Mouse (Mus musculus) hindbrain, embryonic 12.5 days (tissue): ENCODE results near the gene Sema4d. TPM values are rescaled to one million over a fixed set of nuclear protein-coding genes. Genes with fewer than 3 reads are reported as not detected.

Experiments used
- ATAC-seq: fragments of 200-750 bp; cut with Nextera tagmentation; 2 replicates; pipeline ENCODE4 v1.8.0; 2017; ENCODE audit warnings: moderate TSS enrichment; ENCODE audit not compliant: low FRiP score
- H3K27ac ChIP-seq: fragments of 300-500 bp; sonication (generic); 2 replicates; pipeline ENCODE4 v1.5.1; 2016; ENCODE audit warnings: mild to moderate bottlenecking
- H3K27me3 ChIP-seq: fragments of 300-500 bp; sonication (generic); 2 replicates; pipeline ENCODE4 v1.6.1; 2016; ENCODE audit warnings: mild to moderate bottlenecking
- H3K36me3 ChIP-seq: fragments of 300-500 bp; sonication (generic); 2 replicates; pipeline ENCODE4 v1.6.1; 2016; ENCODE audit warnings: mild to moderate bottlenecking
- H3K4me1 ChIP-seq: fragments of 300-500 bp; sonication (generic); 2 replicates; pipeline ENCODE4 v1.6.1; 2016
- H3K4me2 ChIP-seq: fragments of 300-500 bp; sonication (generic); replicated peaks from 2 replicates; pipeline ENCODE4 v1.6.1; 2016; ENCODE audit warnings: mild to moderate bottlenecking
- H3K4me3 ChIP-seq: fragments of 300-500 bp; sonication (generic); 2 replicates; pipeline ENCODE4 v1.5.1; 2016; ENCODE audit warnings: mild to moderate bottlenecking
- H3K9ac ChIP-seq: fragments of 300-500 bp; sonication (generic); 2 replicates; pipeline ENCODE4 v1.6.1; 2016; ENCODE audit warnings: mild to moderate bottlenecking, moderate library complexity
- H3K9me3 ChIP-seq: fragments of 300-500 bp; sonication (generic); replicated peaks from 2 replicates; pipeline ENCODE4 v1.6.1; 2016; ENCODE audit warnings: mild to moderate bottlenecking
- WGBS: fragments of 180-500 bp; shearing (Covaris S2); methylation state at CpG from one replicate; pipeline ENCODE4 v1.1.7; 2016; 5-methylcytosine and 5-hydroxymethylcytosine counted together
- polyA plus RNA-seq: library from polyadenylated mRNA; unstranded; fragments of >200 nt; fragmentation: Nextera tagmentation; extraction: Ambion mirVana; gene quantifications from 2 replicates; pipeline ENCODE4 v1.2.1, GENCODE M21; 2016

The Sema4d gene
- polyA plus RNA-seq, 1 experiment from 2014 or later: 7.7 TPM

GRCm38 (mm10) chr13:51754559-51755126 is 38.9 kb downstream of the Sema4d start:
- H3K9ac ChIP-seq: no peak overlapping the region
- no peak overlapping the region for H3K4me2 ChIP-seq
- no peaks in the 10 kb centered on the region for H3K9me3 ChIP-seq
- H3K4me3 ChIP-seq: no peak overlapping the region
- no peaks in the 10 kb centered on the region for H3K36me3 ChIP-seq
- ATAC-seq: no peak
- H3K27me3 ChIP-seq: no peaks in the 10 kb centered on the region
- WGBS: 67% methylated on average over 13 of the region's 13 CpGs
- H3K4me1 ChIP-seq: peaks cover 40% of the 10 kb centered on the region
- no peak overlapping the region for H3K27ac ChIP-seq

GRCm38 (mm10) chr13:51753802-51754444 is 39.6 kb downstream of the Sema4d start:
- ATAC-seq: no peak
- 32% methylated on average over 5 of the region's 5 CpGs for WGBS
- no peaks in the 10 kb centered on the region for H3K36me3 ChIP-seq
- peak overlapping the region; percentile 14; the same call in 1 of the 2 replicates for H3K9ac ChIP-seq
- no peaks in the 10 kb centered on the region for H3K27me3 ChIP-seq
- H3K4me2 ChIP-seq: no peak overlapping the region
- peaks cover 40% of the 10 kb centered on the region for H3K4me1 ChIP-seq
- H3K9me3 ChIP-seq: no peaks in the 10 kb centered on the region
- H3K4me3 ChIP-seq: no peak overlapping the region
- peak overlapping the region; percentile 62; the same call in 1 of the 2 replicates for H3K27ac ChIP-seq

- H3K27ac ChIP-seq: peak overlapping the region; percentile 62
- H3K4me2 ChIP-seq: no peak overlapping the region
- H3K9me3 ChIP-seq: no peaks in the 10 kb centered on the region
- WGBS: 12% methylated on average over 6 of the region's 6 CpGs
- no peaks in the 10 kb centered on the region for H3K27me3 ChIP-seq
- H3K36me3 ChIP-seq: no peaks in the 10 kb centered on the region
- H3K4me1 ChIP-seq: peaks cover 42% of the 10 kb centered on the region
- peak overlapping the region; percentile 14; the same call in 1 of the 2 replicates for H3K9ac ChIP-seq
- ATAC-seq: peak; percentile 4; the same call in 1 of the 2 replicates
- H3K4me3 ChIP-seq: no peak overlapping the region
Measured at GRCm38 (mm10) chr13:51753168-51753465, 40.4 kb downstream of the Sema4d start.

GRCm38 (mm10) chr13:51752346-51753167 is 41.0 kb downstream of the Sema4d start:
- Histone ChIP-seq H3K36me3 (no peaks in the 10 kb centered on the region), H3K4me3 (no peak overlapping the region), H3K27me3 (no peaks in the 10 kb centered on the region), H3K4me2 (no peak overlapping the region), H3K9ac (no peak overlapping the region), H3K4me1 (peaks cover 48% of the 10 kb centered on the region), H3K27ac (peak overlapping the region; percentile 62), H3K9me3 (no peaks in the 10 kb centered on the region)
- 39% methylated on average over 15 of the region's 15 CpGs for WGBS
- peak; percentile 33; the same call in 1 of the 2 replicates for ATAC-seq

- Histone ChIP-seq H3K4me3 (no peak overlapping the region), H3K36me3 (no peaks in the 10 kb centered on the region), H3K27ac (0 out of 2 replicates have a peak overlapping the region, but pooled peaks have one; percentile 17), H3K4me2 (no peak overlapping the region), H3K27me3 (no peaks in the 10 kb centered on the region), H3K9me3 (no peaks in the 10 kb centered on the region), H3K4me1 (peaks cover 38% of the 10 kb centered on the region), H3K9ac (no peak overlapping the region)
- no peak for ATAC-seq
- WGBS: 78% methylated on average over 14 of the region's 14 CpGs
Measured at GRCm38 (mm10) chr13:51749578-51750345, 43.8 kb downstream of the Sema4d start.

- Histone ChIP-seq H3K27me3 (no peaks in the 10 kb centered on the region), H3K9me3 (no peaks in the 10 kb centered on the region), H3K27ac (no peak overlapping the region), H3K4me1 (peaks cover 21% of the 10 kb centered on the region), H3K36me3 (no peaks in the 10 kb centered on the region), H3K4me3 (no peak overlapping the region), H3K4me2 (no peak overlapping the region), H3K9ac (no peak overlapping the region)
- WGBS: 64% methylated on average over 12 of the region's 12 CpGs
- 0 out of 2 replicates have a peak, but pooled peaks have one; percentile 41 for ATAC-seq
Measured at GRCm38 (mm10) chr13:51748009-51748552, 45.5 kb downstream of the Sema4d start.

GRCm38 (mm10) chr13:51747069-51747468 is 46.5 kb downstream of the Sema4d start:
- Histone ChIP-seq H3K4me3 (no peak overlapping the region), H3K9me3 (no peaks in the 10 kb centered on the region), H3K36me3 (no peaks in the 10 kb centered on the region), H3K27ac (no peak overlapping the region), H3K4me2 (no peak overlapping the region), H3K9ac (no peak overlapping the region), H3K4me1 (peaks cover 11% of the 10 kb centered on the region), H3K27me3 (no peaks in the 10 kb centered on the region)
- 80% methylated on average over 7 of the region's 7 CpGs for WGBS
- no peak for ATAC-seq

GRCm38 (mm10) chr13:51745862-51746261 is 47.7 kb downstream of the Sema4d start:
- Histone ChIP-seq H3K27ac (no peak overlapping the region), H3K36me3 (no peaks in the 10 kb centered on the region), H3K9ac (no peak overlapping the region), H3K4me3 (no peak overlapping the region), H3K4me2 (no peak overlapping the region), H3K4me1 (peaks cover 11% of the 10 kb centered on the region), H3K27me3 (no peaks in the 10 kb centered on the region), H3K9me3 (no peaks in the 10 kb centered on the region)
- 62% methylated on average over 5 of the region's 5 CpGs for WGBS
- ATAC-seq: no peak

GRCm38 (mm10) chr13:51743855-51744254 is 49.7 kb downstream of the Sema4d start:
- WGBS: 79% methylated on average over 3 of the region's 3 CpGs
- H3K9ac ChIP-seq: no peak overlapping the region
- no peak overlapping the region for H3K4me3 ChIP-seq
- H3K27ac ChIP-seq: no peak overlapping the region
- H3K4me2 ChIP-seq: no peak overlapping the region
- H3K9me3 ChIP-seq: no peaks in the 10 kb centered on the region
- H3K27me3 ChIP-seq: no peaks in the 10 kb centered on the region
- peaks cover 8% of the 10 kb centered on the region; the same call in 1 of the 2 replicates for H3K4me1 ChIP-seq
- no peak for ATAC-seq
- H3K36me3 ChIP-seq: no peaks in the 10 kb centered on the region

- Histone ChIP-seq H3K27me3 (no peaks in the 10 kb centered on the region), H3K4me3 (no peak overlapping the region), H3K9me3 (no peaks in the 10 kb centered on the region), H3K9ac (no peak overlapping the region), H3K4me1 (0 out of 2 replicates have a peak, but pooled peaks cover 3% of the 10 kb centered on the region), H3K4me2 (no peak overlapping the region), H3K36me3 (no peaks in the 10 kb centered on the region), H3K27ac (no peak overlapping the region)
- WGBS: 81% methylated on average over 10 of the region's 10 CpGs
- ATAC-seq: no peak
Measured at GRCm38 (mm10) chr13:51742551-51743052, 50.9 kb downstream of the Sema4d start.

- H3K4me2 ChIP-seq: no peak overlapping the region
- no peaks in the 10 kb centered on the region for H3K27me3 ChIP-seq
- H3K4me3 ChIP-seq: no peak overlapping the region
- H3K36me3 ChIP-seq: no peaks in the 10 kb centered on the region
- no peak overlapping the region for H3K27ac ChIP-seq
- H3K4me1 ChIP-seq: 0 out of 2 replicates have a peak, but pooled peaks cover 4% of the 10 kb centered on the region
- ATAC-seq: no peak
- H3K9me3 ChIP-seq: no peaks in the 10 kb centered on the region
- H3K9ac ChIP-seq: no peak overlapping the region
- WGBS: 85% methylated on average over 5 of the region's 5 CpGs
Measured at GRCm38 (mm10) chr13:51740776-51741175, 52.8 kb downstream of the Sema4d start.
